Mouse (Mus musculus) MN1 (cell line): ENCODE data around the gene Stk32c.

Source experiments
- DNase-seq: peaks from one replicate; pipeline ENCODE4 v3.0.0-alpha.2; 2016; ENCODE audit warnings: low spot score

The Stk32c gene

GRCm38 (mm10) chr7:139143785-139144184 is 69.3 kb downstream of the Stk32c start:
- no peak for DNase-seq

- DNase-seq: no peak
Measured at GRCm38 (mm10) chr7:139139921-139140461, 73.1 kb downstream of the Stk32c start.

- DNase-seq: peak; percentile 34
Measured at GRCm38 (mm10) chr7:139136906-139137491, 76.1 kb downstream of the Stk32c start.

GRCm38 (mm10) chr7:139135236-139135635 is 77.9 kb downstream of the Stk32c start:
- DNase-seq: no peak

- peak; percentile 73 for DNase-seq
Measured at GRCm38 (mm10) chr7:139133446-139133845, 79.7 kb downstream of the Stk32c start.

- no peak for DNase-seq
Measured at GRCm38 (mm10) chr7:139131538-139131937, 81.6 kb downstream of the Stk32c start.

GRCm38 (mm10) chr7:139130361-139130760 is 82.7 kb downstream of the Stk32c start:
- peak; percentile 72 for DNase-seq

- DNase-seq: no peak
Measured at GRCm38 (mm10) chr7:139128994-139129393, 84.1 kb downstream of the Stk32c start.

GRCm38 (mm10) chr7:139126549-139126948 is 86.6 kb downstream of the Stk32c start:
- DNase-seq: no peak

- no peak for DNase-seq
Measured at GRCm38 (mm10) chr7:139125881-139126280, 87.2 kb downstream of the Stk32c start.

GRCm38 (mm10) chr7:139119775-139120153 is 93.3 kb downstream of the Stk32c start:
- no peak for DNase-seq

- DNase-seq: peak; percentile 83
Measured at GRCm38 (mm10) chr7:139119152-139119774, 93.8 kb downstream of the Stk32c start.

GRCm38 (mm10) chr7:139107908-139108650 is 105.0 kb downstream of the Stk32c start:
- DNase-seq: no peak

- DNase-seq: no peak
Measured at GRCm38 (mm10) chr7:139105705-139106104, 107.4 kb downstream of the Stk32c start.

- no peak for DNase-seq
Measured at GRCm38 (mm10) chr7:139105076-139105475, 108.0 kb downstream of the Stk32c start.

- DNase-seq: no peak
Measured at GRCm38 (mm10) chr7:139103960-139104381, 109.1 kb downstream of the Stk32c start.

- no peak for DNase-seq
Measured at GRCm38 (mm10) chr7:139101826-139102225, 111.3 kb downstream of the Stk32c start.

- no peak for DNase-seq
Measured at GRCm38 (mm10) chr7:139101286-139101804, 111.8 kb downstream of the Stk32c start.

- DNase-seq: no peak
Measured at GRCm38 (mm10) chr7:139100531-139101095, 112.5 kb downstream of the Stk32c start.

GRCm38 (mm10) chr7:139096399-139096798 is 116.7 kb downstream of the Stk32c start:
- no peak for DNase-seq

- no peak for DNase-seq
Measured at GRCm38 (mm10) chr7:139095282-139095681, 117.8 kb downstream of the Stk32c start.

- DNase-seq: no peak
Measured at GRCm38 (mm10) chr7:139094761-139095160, 118.3 kb downstream of the Stk32c start.
